Mouse (Mus musculus) testis, adult 2 months (tissue): ENCODE data around the gene Optc. TPM values are rescaled to one million over a fixed set of nuclear protein-coding genes. Genes with fewer than 3 reads are reported as not detected.

Source experiments
- H3K27ac ChIP-seq: fragments of 200-500 bp; 2 replicates; pipeline ENCODE4 v1.5.1; 2012; ENCODE audit warnings: low read depth, low read length; ENCODE audit not compliant: control insufficient read depth, insufficient read depth
- H3K27me3 ChIP-seq: fragments of 200-500 bp; 2 replicates; pipeline ENCODE4 v1.6.1; 2012; ENCODE audit warnings: mild to moderate bottlenecking, low read length, moderate library complexity; ENCODE audit not compliant: control insufficient read depth, insufficient read depth
- H3K36me3 ChIP-seq: fragments of 200-500 bp; 2 replicates; pipeline ENCODE4 v1.6.1; 2012; ENCODE audit warnings: mild to moderate bottlenecking, low read length; ENCODE audit not compliant: control insufficient read depth, insufficient read depth
- H3K4me1 ChIP-seq: fragments of 200-500 bp; 2 replicates; pipeline ENCODE4 v1.6.1; 2012; ENCODE audit warnings: low read length; ENCODE audit not compliant: control insufficient read depth, insufficient read depth
- H3K4me3 ChIP-seq: fragments of 200-500 bp; 2 replicates; pipeline ENCODE4 v1.5.1; 2012; ENCODE audit warnings: low read depth, mild to moderate bottlenecking, low read length, moderate library complexity, mixed read lengths; ENCODE audit not compliant: control insufficient read depth
- CTCF ChIP-seq: fragments of 200-500 bp; IDR thresholded peaks from 2 replicates; pipeline ENCODE4 v1.5.1; 2012; ENCODE audit warnings: low read depth, mild to moderate bottlenecking, inconsistent platforms, low read length, moderate library complexity; ENCODE audit not compliant: control insufficient read depth, insufficient read depth, insufficient replicate concordance
- POLR2A ChIP-seq: fragments of 200-500 bp; IDR thresholded peaks from 2 replicates; pipeline ENCODE4 v1.6.1; 2012; ENCODE audit warnings: low read depth, mild to moderate bottlenecking, inconsistent platforms, low read length, moderate library complexity; ENCODE audit not compliant: control insufficient read depth
- polyA plus RNA-seq: library from polyadenylated mRNA; depleted of rRNA; stranded (reverse); fragments of >200 nt; gene quantifications from 2 replicates; pipeline ENCODE4 v1.2.3, GENCODE M21; 2012; rRNA removed

The Optc gene
- 0.86 and 1.5 TPM in 2 replicates for polyA plus RNA-seq

- Histone ChIP-seq H3K27me3 (no peaks in the 10 kb centered on the region), H3K4me1 (peaks cover 8% of the 10 kb centered on the region), H3K4me3 (peak within 1 kb of the TSS; percentile 33), H3K36me3 (no peaks in the 10 kb centered on the region), H3K27ac (peak within 1 kb of the TSS; percentile 22)
- TF ChIP-seq POLR2A (no peak), CTCF (no peak)
Measured at GRCm38 (mm10) chr1:133907949-133908658, at the start of gene Optc. Gene Optc (minus strand): TSS chr1:133907999.

GRCm38 (mm10) chr1:133954009-133954408, 46.2 kb upstream of the Optc start:
- no peak overlapping the region for H3K4me3 ChIP-seq
- TF ChIP-seq CTCF (no peak), POLR2A (no peak)
- no peaks in the 10 kb centered on the region for H3K36me3 ChIP-seq
- no peaks in the 10 kb centered on the region for H3K4me1 ChIP-seq
- H3K27me3 ChIP-seq = no peaks in the 10 kb centered on the region
- H3K27ac ChIP-seq = no peak overlapping the region

- Histone ChIP-seq H3K27me3 (no peaks in the 10 kb centered on the region), H3K27ac (no peak overlapping the region), H3K36me3 (no peaks in the 10 kb centered on the region), H3K4me1 (no peaks in the 10 kb centered on the region), H3K4me3 (no peak overlapping the region)
- TF ChIP-seq CTCF (no peak), POLR2A (no peak)
Measured at GRCm38 (mm10) chr1:133953261-133953742, 45.5 kb upstream of the Optc start.

GRCm38 (mm10) chr1:133951598-133951997, 43.8 kb upstream of the Optc start:
- Histone ChIP-seq H3K4me1 (no peaks in the 10 kb centered on the region), H3K27me3 (no peaks in the 10 kb centered on the region), H3K36me3 (no peaks in the 10 kb centered on the region), H3K4me3 (no peak overlapping the region), H3K27ac (no peak overlapping the region)
- TF ChIP-seq CTCF (no peak), POLR2A (no peak)

- TF ChIP-seq CTCF (no peak), POLR2A (no peak)
- Histone ChIP-seq H3K36me3 (no peaks in the 10 kb centered on the region), H3K4me3 (no peak overlapping the region), H3K27me3 (no peaks in the 10 kb centered on the region), H3K27ac (no peak overlapping the region), H3K4me1 (no peaks in the 10 kb centered on the region)
Measured at GRCm38 (mm10) chr1:133950061-133950782, 42.4 kb upstream of the Optc start.

- no peak overlapping the region for H3K4me3 ChIP-seq
- no peaks in the 10 kb centered on the region for H3K4me1 ChIP-seq
- H3K36me3 ChIP-seq = no peaks in the 10 kb centered on the region
- TF ChIP-seq POLR2A = no peak
- TF ChIP-seq CTCF = no peak
- no peaks in the 10 kb centered on the region for H3K27me3 ChIP-seq
- no peak overlapping the region for H3K27ac ChIP-seq
Measured at GRCm38 (mm10) chr1:133945106-133945505, 37.3 kb upstream of the Optc start.

- Histone ChIP-seq H3K4me3 (no peak overlapping the region), H3K4me1 (no peaks in the 10 kb centered on the region), H3K36me3 (no peaks in the 10 kb centered on the region), H3K27ac (no peak overlapping the region), H3K27me3 (no peaks in the 10 kb centered on the region)
- TF ChIP-seq CTCF = no peak
- TF ChIP-seq POLR2A = no peak
Measured at GRCm38 (mm10) chr1:133941904-133942303, 34.1 kb upstream of the Optc start.
